Mouse (Mus musculus) olfactory bulb, adult 2 months (tissue): ENCODE measurements around the gene E2f7.

Source experiments
- CTCF ChIP-seq: fragments of 200-500 bp; IDR thresholded peaks from 2 replicates; pipeline ENCODE4 v1.5.1; 2012; ENCODE audit warnings: low read depth, mild to moderate bottlenecking, low read length, moderate library complexity; ENCODE audit not compliant: insufficient read depth
- POLR2A ChIP-seq: fragments of 200-500 bp; IDR thresholded peaks from 2 replicates; pipeline ENCODE4 v1.6.1; 2012; ENCODE audit warnings: mild to moderate bottlenecking, low read depth, low read length, moderate library complexity; ENCODE audit not compliant: insufficient read depth

GRCm38 (mm10) chr10:110726431-110726830 lies 18.8 kb upstream of the E2f7 start:
- TF ChIP-seq CTCF (no peak), POLR2A (no peak)
